Mouse (Mus musculus) midbrain, postnatal 0 days (tissue): ENCODE data around the gene Creb3l2. TPM values are rescaled to one million over a fixed set of nuclear protein-coding genes. Genes with fewer than 3 reads are reported as not detected.

Experiments
- ATAC-seq: fragments of 200-750 bp; cut with Nextera tagmentation; 2 replicates; pipeline ENCODE4 v1.8.0; 2017; ENCODE audit warnings: moderate number of reproducible peaks, mild to moderate bottlenecking, moderate TSS enrichment, moderate library complexity; ENCODE audit not compliant: low FRiP score
- DNase-seq: peaks from one replicate; pipeline ENCODE4 v3.0.0-alpha.2; 2015; ENCODE audit warnings: low spot score
- H3K27ac ChIP-seq: fragments of 300-500 bp; sonication (generic); 2 replicates; pipeline ENCODE4 v1.5.1; 2014; ENCODE audit warnings: low read depth, mild to moderate bottlenecking, low read length, mixed read lengths
- H3K27me3 ChIP-seq: fragments of 300-500 bp; sonication (generic); 2 replicates; pipeline ENCODE4 v1.6.1; 2014; ENCODE audit warnings: low read length, control low read depth, mixed read lengths; ENCODE audit not compliant: insufficient read depth
- H3K36me3 ChIP-seq: fragments of 300-500 bp; sonication (generic); 2 replicates; pipeline ENCODE4 v1.6.1; 2014; ENCODE audit warnings: low read length, control low read depth, mixed read lengths; ENCODE audit not compliant: insufficient read depth
- H3K4me1 ChIP-seq: fragments of 300-500 bp; sonication (generic); 2 replicates; pipeline ENCODE4 v1.6.1; 2014; ENCODE audit warnings: mild to moderate bottlenecking, control low read depth, antibody characterized with exemption, low read length, mixed read lengths; ENCODE audit not compliant: insufficient read depth
- H3K4me2 ChIP-seq: fragments of 300-500 bp; sonication (generic); 2 replicates; pipeline ENCODE4 v1.6.1; 2014; ENCODE audit warnings: low read depth, mild to moderate bottlenecking, low read length, mixed read lengths; ENCODE audit not compliant: poor library complexity, severe bottlenecking
- H3K4me3 ChIP-seq: fragments of 300-500 bp; sonication (generic); 2 replicates; pipeline ENCODE4 v1.5.1; 2014; ENCODE audit warnings: low read depth, mild to moderate bottlenecking, low read length, moderate library complexity
- H3K9ac ChIP-seq: fragments of 300-500 bp; sonication (generic); replicated peaks from 2 replicates; pipeline ENCODE4 v1.6.1; 2014; ENCODE audit warnings: mild to moderate bottlenecking, low read length, moderate library complexity, mixed read lengths; ENCODE audit not compliant: poor library complexity, severe bottlenecking
- H3K9me3 ChIP-seq: fragments of 300-500 bp; sonication (generic); 2 replicates; pipeline ENCODE4 v1.6.1; 2016; ENCODE audit warnings: low read length, control low read depth
- CTCF ChIP-seq: IDR thresholded peaks from 2 replicates; pipeline ENCODE4 v1.5.1; 2016; ENCODE audit warnings: antibody characterized with exemption, mild to moderate bottlenecking
- WGBS: fragments of 180-500 bp; shearing (Covaris S2); extraction: QIAGEN DNeasy Blood & Tissue Kit; methylation state at CpG from one replicate; pipeline ENCODE4 v1.1.7; 2014; 5-methylcytosine and 5-hydroxymethylcytosine counted together
- polyA plus RNA-seq: library from polyadenylated mRNA; unstranded; fragments of >200 nt; fragmentation: Nextera tagmentation; extraction: Ambion mirVana; gene quantifications from 2 replicates; pipeline ENCODE4 v1.2.1, GENCODE M21; 2015
- total RNA-seq: library from RNA; depleted of rRNA; stranded (reverse); fragments of >200 nt; gene quantifications from 2 replicates; pipeline ENCODE4 v1.2.3, GENCODE M21; 2014

The Creb3l2 gene
- total and polyA plus RNA-seq, 2 experiments from 2014 or later = 2.1 to 3.9 TPM

DNA sequence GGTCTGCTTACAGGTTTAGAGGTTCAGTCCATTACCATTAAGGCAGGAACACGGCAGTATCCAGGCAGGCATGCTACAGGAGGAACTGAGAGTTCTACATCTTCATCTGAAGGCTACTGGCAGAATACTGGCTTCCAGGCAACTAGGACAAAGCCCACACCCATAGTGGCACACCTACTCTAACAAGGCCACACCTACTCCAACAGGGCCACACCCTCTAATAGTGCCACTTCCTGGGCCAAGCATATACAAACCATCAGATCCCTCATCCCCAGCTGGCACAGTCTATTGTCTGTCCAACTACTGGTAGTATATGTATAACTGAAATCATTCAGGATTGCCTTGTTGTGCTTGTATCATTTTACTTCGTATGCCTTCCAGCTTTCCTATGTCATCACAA lies 36.5 kb upstream of the Creb3l2 start:
- no peaks in the 10 kb centered on the region for H3K36me3 ChIP-seq
- H3K27me3 ChIP-seq = no peaks in the 10 kb centered on the region
- H3K4me1 ChIP-seq = no peaks in the 10 kb centered on the region
- H3K27ac ChIP-seq = no peak overlapping the region
- no peak for TF ChIP-seq CTCF
- no peak overlapping the region for H3K9ac ChIP-seq
- DNase-seq (no peak), ATAC-seq (no peak)
- no peak overlapping the region for H3K4me3 ChIP-seq
- WGBS = 92% methylated on average over 2 of the region's 2 CpGs
- H3K4me2 ChIP-seq = no peak overlapping the region
- H3K9me3 ChIP-seq = no peaks in the 10 kb centered on the region

DNA sequence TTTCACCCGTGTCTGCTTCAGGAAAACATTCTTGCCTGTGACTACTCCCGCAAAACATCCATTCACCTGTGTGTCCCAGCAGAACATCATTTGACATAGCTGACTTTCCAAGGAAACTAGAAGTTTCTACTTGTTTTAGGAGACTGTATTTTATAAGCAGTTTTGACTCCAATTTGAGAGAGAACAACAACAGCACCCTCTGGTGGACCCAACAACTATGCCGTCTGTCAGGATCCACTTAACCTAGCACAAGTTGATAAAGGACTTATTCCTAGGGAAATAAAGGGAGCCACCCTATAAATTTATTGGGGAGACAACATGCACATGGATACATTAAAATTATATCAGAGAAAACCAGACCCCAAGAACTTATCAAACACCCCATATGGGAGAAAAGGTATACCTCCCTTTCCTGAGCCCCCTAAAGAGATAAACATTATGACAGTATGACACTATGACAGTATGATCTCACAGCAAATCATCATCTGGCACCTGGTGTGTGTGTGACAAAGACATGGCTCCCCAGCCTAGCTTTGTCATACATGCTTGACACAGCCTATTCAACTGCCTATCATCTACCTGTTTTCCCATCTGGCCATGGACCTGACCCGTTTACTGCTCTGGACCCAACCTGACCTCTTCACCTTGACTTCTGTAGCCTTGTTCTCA lies 31.9 kb upstream of the Creb3l2 start:
- Histone ChIP-seq H3K4me1 (no peaks in the 10 kb centered on the region), H3K4me3 (no peak overlapping the region), H3K27ac (no peak overlapping the region), H3K9ac (no peak overlapping the region), H3K4me2 (no peak overlapping the region), H3K27me3 (no peaks in the 10 kb centered on the region), H3K9me3 (no peaks in the 10 kb centered on the region), H3K36me3 (no peaks in the 10 kb centered on the region)
- peak; percentile 43 for TF ChIP-seq CTCF
- DNase-seq (no peak), ATAC-seq (no peak)
- 91% methylated on average over 4 of the region's 4 CpGs for WGBS

DNA sequence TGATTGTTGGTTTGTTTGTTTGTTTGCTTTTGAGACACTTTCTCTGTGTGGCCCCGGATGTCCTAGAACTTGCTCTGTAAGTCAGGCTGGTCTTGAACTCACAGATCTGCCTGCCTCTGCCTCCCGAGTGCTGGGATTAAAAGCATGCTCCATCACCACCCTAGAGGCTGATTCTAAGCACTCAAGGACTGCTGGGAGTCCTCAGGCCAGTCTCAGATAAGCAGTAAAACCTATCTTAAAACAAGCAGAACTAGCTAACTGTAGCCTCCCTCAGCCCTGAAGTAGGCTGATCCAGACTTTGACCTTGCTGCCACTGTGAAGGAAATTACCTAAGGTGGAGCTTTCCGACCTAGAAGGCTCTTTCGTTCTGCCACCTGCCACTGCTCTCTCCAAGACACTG lies 28.3 kb upstream of the Creb3l2 start:
- H3K9ac ChIP-seq = no peak overlapping the region
- H3K4me1 ChIP-seq = no peaks in the 10 kb centered on the region
- no peaks in the 10 kb centered on the region for H3K36me3 ChIP-seq
- ATAC-seq = no peak
- H3K27ac ChIP-seq = no peak overlapping the region
- no peak overlapping the region for H3K4me3 ChIP-seq
- TF ChIP-seq CTCF = no peak
- no peaks in the 10 kb centered on the region for H3K27me3 ChIP-seq
- H3K9me3 ChIP-seq = no peaks in the 10 kb centered on the region
- DNase-seq = no peak
- WGBS = 69% methylated on average over 4 of the region's 4 CpGs
- no peak overlapping the region for H3K4me2 ChIP-seq

DNA sequence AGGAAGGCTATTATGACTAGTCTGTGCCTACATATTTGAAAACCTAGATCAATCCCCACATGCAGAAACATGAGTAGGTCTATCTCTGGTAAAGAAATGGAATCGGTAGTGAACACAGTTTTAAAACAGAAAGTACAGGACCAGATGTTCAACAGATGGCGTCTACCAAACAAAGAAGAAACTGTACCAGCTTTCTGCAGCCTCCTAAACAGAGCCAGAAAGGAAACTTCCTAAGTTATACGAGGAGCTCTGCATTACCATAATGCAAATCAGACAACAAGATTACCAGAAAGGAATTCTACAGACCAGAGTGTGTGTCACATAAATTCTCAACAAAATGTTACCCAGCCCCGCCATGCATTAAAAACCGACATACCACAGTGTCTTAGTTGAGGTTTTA lies 23.9 kb upstream of the Creb3l2 start:
- DNase-seq (no peak), ATAC-seq (no peak)
- Histone ChIP-seq H3K4me2 (no peak overlapping the region), H3K4me1 (no peaks in the 10 kb centered on the region), H3K27me3 (no peaks in the 10 kb centered on the region), H3K36me3 (no peaks in the 10 kb centered on the region), H3K4me3 (no peak overlapping the region), H3K9me3 (no peaks in the 10 kb centered on the region), H3K9ac (no peak overlapping the region), H3K27ac (no peak overlapping the region)
- 76% methylated on average over 5 of the region's 5 CpGs for WGBS
- no peak for TF ChIP-seq CTCF

DNA sequence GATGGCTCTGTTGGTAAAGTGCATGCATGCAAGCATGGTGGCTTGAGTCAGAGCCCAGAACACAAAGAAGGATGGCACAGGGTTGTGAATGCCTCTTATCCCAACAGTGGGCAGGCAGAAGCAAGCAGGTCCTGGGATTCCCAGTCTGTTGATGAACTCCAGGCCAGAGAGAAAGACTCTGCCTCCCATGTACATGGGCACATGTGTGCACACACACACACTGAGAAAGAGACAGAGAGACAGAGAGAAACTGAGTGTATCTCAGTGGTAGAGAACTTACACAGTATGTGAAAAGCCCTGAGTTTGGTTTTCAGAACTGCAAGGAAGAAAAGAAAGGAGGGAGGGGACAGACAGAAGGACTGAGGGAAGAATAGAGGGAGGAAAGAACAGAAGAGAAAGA lies 23.4 kb upstream of the Creb3l2 start:
- ATAC-seq = no peak

DNA sequence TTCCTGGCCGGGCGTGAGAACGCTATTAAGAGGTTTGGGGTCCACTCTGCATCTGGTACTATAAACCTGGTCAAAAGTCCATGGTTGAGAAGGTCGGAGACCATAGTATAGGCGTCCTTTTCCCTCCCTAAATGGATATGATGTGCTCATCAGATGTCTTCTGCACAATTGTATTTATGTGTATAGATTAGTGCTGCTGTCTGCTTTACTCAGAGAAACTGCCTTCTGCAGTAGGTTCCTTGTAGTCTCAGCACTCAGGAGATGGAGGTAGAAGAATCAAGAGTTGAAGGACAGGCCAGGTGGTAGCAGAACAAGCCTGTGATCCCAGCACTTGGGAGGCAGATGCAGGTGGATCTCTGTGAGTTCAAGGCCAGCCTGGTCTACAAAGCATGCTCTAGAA lies 22.6 kb upstream of the Creb3l2 start:
- H3K27me3 ChIP-seq = no peaks in the 10 kb centered on the region

More for the DNA sequence above, 23.4 kb upstream of the Creb3l2 start:
- Histone ChIP-seq H3K9me3 (no peaks in the 10 kb centered on the region), H3K4me2 (no peak overlapping the region), H3K9ac (no peak overlapping the region), H3K36me3 (no peaks in the 10 kb centered on the region), H3K4me3 (no peak overlapping the region), H3K27ac (no peak overlapping the region), H3K27me3 (no peaks in the 10 kb centered on the region), H3K4me1 (no peaks in the 10 kb centered on the region)
- TF ChIP-seq CTCF = no peak
- no peak for DNase-seq

More for the DNA sequence above, 22.6 kb upstream of the Creb3l2 start:
- ATAC-seq (peak; percentile 29; the same call in 1 of the 2 replicates), DNase-seq (no peak)
- Histone ChIP-seq H3K36me3 (no peaks in the 10 kb centered on the region), H3K9me3 (no peaks in the 10 kb centered on the region), H3K27ac (no peak overlapping the region), H3K4me1 (no peaks in the 10 kb centered on the region), H3K4me3 (peak overlapping the region; percentile 32), H3K9ac (no peak overlapping the region), H3K4me2 (peak overlapping the region; percentile 53)
- no peak for TF ChIP-seq CTCF
- 6% methylated on average over 5 of the region's 5 CpGs for whole genome bisulfite sequencing
